Mouse (Mus musculus): ENCODE data around the gene Pou2f3.

DNA sequence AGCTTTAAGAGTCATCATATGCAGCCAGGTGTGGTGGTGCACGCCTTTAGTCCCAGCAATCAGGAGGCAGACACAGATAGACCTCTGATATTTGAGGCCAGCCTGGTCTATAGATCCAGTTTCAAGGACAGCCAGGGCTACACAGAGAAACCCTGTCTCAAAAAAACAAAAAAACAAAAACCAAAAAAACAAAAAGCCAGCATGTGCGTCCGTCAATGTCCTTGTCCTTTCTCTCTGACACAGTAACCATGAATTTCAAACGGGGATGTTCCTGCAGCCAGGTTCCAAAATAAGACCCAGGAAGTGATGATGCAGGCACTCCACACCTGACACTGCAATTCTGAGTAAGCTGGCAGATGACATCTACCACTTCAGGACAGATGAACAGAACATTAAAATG, 115.3 kb downstream of the Pou2f3 start:
- TF ChIP-seq CTCF (IDR thresholded peaks at IDR 0.05; ENCODE audit: low read depth, low read length), result no peak
- TF ChIP-seq POLR2AphosphoS5 (IDR thresholded peaks at IDR 0.05; ENCODE audit: insufficient replicate concordance, low read depth, low read length), result no peak
- TF ChIP-seq GATA1 (IDR thresholded peaks at IDR 0.05; ENCODE audit: borderline replicate concordance, low read length), result no peak
- no peak for TF ChIP-seq GATA2 (IDR thresholded peaks at IDR 0.05; ENCODE audit: borderline replicate concordance, low read depth, low read length)
- TF ChIP-seq TAL1 (conservative IDR thresholded peaks at IDR 0.05; ENCODE audit: low read depth, low read length), result no peak
